Mouse (Mus musculus) olfactory bulb, adult 2 months (tissue): Measurements from ENCODE around the gene Taf9b.

Source experiments
- CTCF ChIP-seq: fragments of 200-500 bp; IDR thresholded peaks from 2 replicates; pipeline ENCODE4 v1.5.1; 2012; ENCODE audit warnings: low read depth, mild to moderate bottlenecking, low read length, moderate library complexity; ENCODE audit not compliant: insufficient read depth
- POLR2A ChIP-seq: fragments of 200-500 bp; IDR thresholded peaks from 2 replicates; pipeline ENCODE4 v1.6.1; 2012; ENCODE audit warnings: mild to moderate bottlenecking, low read depth, low read length, moderate library complexity; ENCODE audit not compliant: insufficient read depth

DNA sequence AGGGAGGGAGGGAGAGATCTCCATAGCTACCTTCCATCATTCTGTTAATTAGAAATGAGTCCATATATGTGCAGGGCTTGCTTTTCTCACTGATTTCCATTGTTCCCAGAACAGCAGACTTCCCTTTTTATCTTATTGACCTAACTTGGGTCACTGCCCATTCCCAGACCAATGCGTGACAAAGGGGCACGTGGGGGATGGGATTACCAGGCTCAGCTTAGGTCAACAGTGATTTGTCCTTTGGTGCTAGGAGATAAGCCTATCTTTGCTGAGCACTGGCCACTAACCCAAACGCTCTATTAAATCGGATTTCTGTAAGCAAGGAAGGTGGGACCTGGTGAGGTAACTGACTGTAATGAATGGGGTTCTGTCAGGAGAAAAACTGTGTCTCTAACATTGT lies 36.7 kb downstream of the Taf9b start:
- no peak for TF ChIP-seq CTCF
- no peak for TF ChIP-seq POLR2A
